Mouse (Mus musculus) 3T3-L1 (cell line): ENCODE results near the gene Ppp1r3c.

ENCODE experiments used
- DNase-seq: peaks from one replicate; pipeline ENCODE4 v3.0.0-alpha.2; 2015; ENCODE audit warnings: low read depth, low spot score

Ppp1r3c gene

GRCm38 (mm10) chr19:36721139-36721538, 15.3 kb downstream of the Ppp1r3c start:
- DNase-seq = peak; percentile 26

- no peak for DNase-seq
These were observed 20.2 kb downstream of the Ppp1r3c start for GRCm38 (mm10) chr19:36716221-36716620.

- DNase-seq = no peak
These were observed 20.9 kb downstream of the Ppp1r3c start for GRCm38 (mm10) chr19:36715591-36715990.

GRCm38 (mm10) chr19:36714492-36714891, 22.0 kb downstream of the Ppp1r3c start:
- DNase-seq = peak; percentile 58

- DNase-seq = no peak
These were observed 23.4 kb downstream of the Ppp1r3c start for GRCm38 (mm10) chr19:36713092-36713491.

- no peak for DNase-seq
These were observed 30.3 kb downstream of the Ppp1r3c start for GRCm38 (mm10) chr19:36706195-36706594.

GRCm38 (mm10) chr19:36705286-36706146, 30.9 kb downstream of the Ppp1r3c start:
- DNase-seq = no peak

GRCm38 (mm10) chr19:36704763-36705162, 31.7 kb downstream of the Ppp1r3c start:
- DNase-seq = no peak

GRCm38 (mm10) chr19:36701809-36702622, 34.4 kb downstream of the Ppp1r3c start:
- peak; percentile 53 for DNase-seq

GRCm38 (mm10) chr19:36701366-36701765, 35.1 kb downstream of the Ppp1r3c start:
- peak; percentile 94 for DNase-seq

GRCm38 (mm10) chr19:36700937-36701336, 35.5 kb downstream of the Ppp1r3c start:
- DNase-seq = no peak

- DNase-seq = no peak
These were observed 37.3 kb downstream of the Ppp1r3c start for GRCm38 (mm10) chr19:36699151-36699550.

GRCm38 (mm10) chr19:36698200-36698599, 38.3 kb downstream of the Ppp1r3c start:
- DNase-seq = no peak

GRCm38 (mm10) chr19:36696601-36697122, 39.8 kb downstream of the Ppp1r3c start:
- no peak for DNase-seq

GRCm38 (mm10) chr19:36693530-36693929, 42.9 kb downstream of the Ppp1r3c start:
- DNase-seq = no peak

GRCm38 (mm10) chr19:36691941-36692340, 44.5 kb downstream of the Ppp1r3c start:
- DNase-seq = no peak

GRCm38 (mm10) chr19:36691245-36691644, 45.2 kb downstream of the Ppp1r3c start:
- peak; percentile 70 for DNase-seq

GRCm38 (mm10) chr19:36689205-36689604, 47.2 kb downstream of the Ppp1r3c start:
- no peak for DNase-seq

- peak; percentile 90 for DNase-seq
These were observed 48.4 kb downstream of the Ppp1r3c start for GRCm38 (mm10) chr19:36687843-36688637.

- peak; percentile 32 for DNase-seq
These were observed 49.4 kb downstream of the Ppp1r3c start for GRCm38 (mm10) chr19:36687044-36687443.

- no peak for DNase-seq
These were observed 50.4 kb downstream of the Ppp1r3c start for GRCm38 (mm10) chr19:36686016-36686415.
